Mouse (Mus musculus) hindbrain, embryonic 11.5 days (tissue): ENCODE measurements around the gene Elk3. TPM values are rescaled to one million over a fixed set of nuclear protein-coding genes. Genes with fewer than 3 reads are reported as not detected.

Experiments used
- ATAC-seq: fragments of 200-750 bp; cut with Nextera tagmentation; 2 replicates; pipeline ENCODE4 v1.8.0; 2017; ENCODE audit warnings: mild to moderate bottlenecking, moderate TSS enrichment, moderate library complexity; ENCODE audit not compliant: low FRiP score
- DNase-seq: peaks from one replicate; pipeline ENCODE4 v3.0.0-alpha.2; 2015; ENCODE audit warnings: low spot score
- H3K27ac ChIP-seq: fragments of 300-500 bp; sonication (generic); 2 replicates; pipeline ENCODE4 v1.5.1; 2014; ENCODE audit warnings: mild to moderate bottlenecking, low read depth, low read length
- H3K27me3 ChIP-seq: fragments of 300-500 bp; sonication (generic); 2 replicates; pipeline ENCODE4 v1.6.1; 2014; ENCODE audit warnings: mild to moderate bottlenecking, low read length, moderate library complexity, mixed read lengths; ENCODE audit not compliant: control insufficient read depth, insufficient read depth
- H3K36me3 ChIP-seq: fragments of 300-500 bp; sonication (generic); 2 replicates; pipeline ENCODE4 v1.6.1; 2014; ENCODE audit warnings: mild to moderate bottlenecking, low read length, moderate library complexity, mixed read lengths; ENCODE audit not compliant: control insufficient read depth, insufficient read depth
- H3K4me1 ChIP-seq: fragments of 300-500 bp; sonication (generic); replicated peaks from 2 replicates; pipeline ENCODE4 v1.6.1; 2014; ENCODE audit warnings: low read length, mixed read lengths; ENCODE audit not compliant: control insufficient read depth, insufficient read depth
- H3K4me2 ChIP-seq: fragments of 300-500 bp; sonication (generic); replicated peaks from 2 replicates; pipeline ENCODE4 v1.6.1; 2014; ENCODE audit warnings: mild to moderate bottlenecking, low read depth, low read length
- H3K4me3 ChIP-seq: fragments of 300-500 bp; sonication (generic); 2 replicates; pipeline ENCODE4 v1.5.1; 2014; ENCODE audit warnings: low read depth, low read length
- H3K9ac ChIP-seq: fragments of 300-500 bp; sonication (generic); 2 replicates; pipeline ENCODE4 v1.6.1; 2014; ENCODE audit warnings: low read depth, low read length
- H3K9me3 ChIP-seq: fragments of 300-500 bp; sonication (generic); 2 replicates; pipeline ENCODE4 v1.6.1; 2016; ENCODE audit warnings: low read length; ENCODE audit not compliant: control insufficient read depth
- WGBS: fragments of 180-500 bp; shearing (Covaris S2); extraction: QIAGEN DNeasy Blood & Tissue Kit; methylation state at CpG from one replicate; pipeline ENCODE4 v1.1.7; 2014; 5-methylcytosine and 5-hydroxymethylcytosine counted together
- polyA plus RNA-seq: library from polyadenylated mRNA; unstranded; fragments of >200 nt; fragmentation: Nextera tagmentation; extraction: Ambion mirVana; gene quantifications from 2 replicates; pipeline ENCODE4 v1.2.1, GENCODE M21; 2014

Gene Elk3
- polyA plus RNA-seq, 1 experiment from 2014 or later: 22.8 TPM

DNA sequence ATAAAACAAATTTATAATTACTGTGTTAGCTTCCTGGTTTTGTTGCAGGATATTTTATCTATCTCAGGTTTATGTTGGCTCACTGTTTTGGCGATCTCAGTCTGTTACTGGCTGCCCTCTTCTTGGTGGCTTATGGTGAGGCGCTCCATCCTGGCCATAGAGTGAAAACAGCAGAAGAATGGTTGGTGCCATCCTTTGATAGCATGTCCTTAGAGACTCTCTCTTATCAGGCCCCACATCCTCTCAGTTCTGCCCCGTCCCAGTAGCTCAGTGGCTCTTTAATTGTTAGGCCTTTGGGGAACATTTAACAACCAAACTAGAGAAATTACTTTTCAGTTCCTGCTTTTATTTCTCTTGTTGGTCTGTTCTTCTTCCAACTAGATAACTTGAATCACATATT lies 112.0 kb downstream of the Elk3 start:
- Histone ChIP-seq H3K27me3 (no peaks in the 10 kb centered on the region), H3K36me3 (no peaks in the 10 kb centered on the region), H3K4me2 (no peak overlapping the region), H3K9me3 (no peaks in the 10 kb centered on the region), H3K4me1 (no peaks in the 10 kb centered on the region), H3K4me3 (no peak overlapping the region), H3K9ac (no peak overlapping the region), H3K27ac (no peak overlapping the region)
- no peak for ATAC-seq
- WGBS: 93% methylated on average over 3 of the region's 3 CpGs
- no peak for DNase-seq

Other genes with a start within 250 kb of the Elk3 start
- 0.82 and 2.4 TPM in 2 replicates for gene Cfap54, start 229.5 kb downstream of the Elk3 start, polyA plus RNA-seq
- 37.3 and 44.5 TPM in 2 replicates for gene Cdk17, start 150.3 kb downstream of the Elk3 start, polyA plus RNA-seq
- 161 and 166 TPM in 2 replicates for gene Lta4h, start 142.3 kb upstream of the Elk3 start, polyA plus RNA-seq
- 0.33 and 0.42 TPM in 2 replicates for gene Hal, start 177.6 kb upstream of the Elk3 start, polyA plus RNA-seq
- gene Amdhd1, start 228.9 kb upstream of the Elk3 start, polyA plus RNA-seq: 0.10 TPM in 1 of 2 replicates, not detected in the other
- gene Ccdc38, start 229.5 kb upstream of the Elk3 start, polyA plus RNA-seq: 0.31 and 0.51 TPM in 2 replicates